Comparison of ENCODE assay signal across 16 mouse cellular contexts in the genomic region with DNA sequence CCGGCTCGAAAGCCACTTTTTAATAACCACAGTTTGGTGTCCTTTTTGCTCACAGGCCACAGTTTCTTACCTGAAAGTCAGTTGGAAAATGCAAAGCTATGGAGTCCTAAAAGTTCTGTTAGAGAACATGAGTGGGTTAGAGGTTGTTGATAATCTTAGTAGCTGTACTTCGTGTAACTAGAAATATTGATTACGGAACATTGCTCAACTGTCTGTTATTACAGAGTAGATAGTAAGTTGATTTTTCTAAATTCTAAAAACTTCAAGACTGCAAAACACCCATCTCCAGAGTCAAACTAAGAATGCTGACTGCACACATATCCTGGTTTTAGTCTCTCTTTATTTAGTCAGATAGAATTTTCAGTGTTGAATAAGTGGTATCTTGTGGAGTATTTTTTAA.
"Had no signal": no experiment of that assay in that cellular context is flagged by ENCODE, and none has a peak within 500 bp of the region (broad histone marks: within the 10 kb centered on the region; RNA-seq: fewer than 3 reads in every experiment).

No protein-coding gene starts in this region.

- H3K4me2 ChIP-seq: neural tube, embryonic 13.5 days; neural tube, embryonic 15.5 days; stomach, embryonic 15.5 days had no signal

- H3K4me1 ChIP-seq: neural tube, embryonic 13.5 days; neural tube, embryonic 15.5 days; stomach, embryonic 15.5 days had no signal

- H3K9ac ChIP-seq: neural tube, embryonic 13.5 days; neural tube, embryonic 15.5 days; stomach, embryonic 15.5 days had no signal

- H3K27ac ChIP-seq: neural tube, embryonic 13.5 days; neural tube, embryonic 15.5 days; stomach, embryonic 15.5 days; stomach, postnatal 0 days had no signal

- H3K9me3 ChIP-seq: neural tube, embryonic 13.5 days; neural tube, embryonic 15.5 days; stomach, embryonic 15.5 days had no signal

- H3K36me3 ChIP-seq: neural tube, embryonic 13.5 days; neural tube, embryonic 15.5 days; stomach, embryonic 15.5 days had no signal

- H3K4me3 ChIP-seq: neural tube, embryonic 13.5 days; neural tube, embryonic 15.5 days; stomach, embryonic 15.5 days had no signal

- H3K27me3 ChIP-seq: neural tube, embryonic 13.5 days; neural tube, embryonic 15.5 days; stomach, embryonic 15.5 days had no signal

- DNase-seq: retina, postnatal 1 day; right cerebral cortex, adult 18-20 months; right cerebral cortex, postnatal 14 days; right cerebral cortex, postnatal 25 days; right cerebral cortex, postnatal 4 days; spleen, adult 18-20 months; thymus, adult 18-20 months; thymus, adult 2 months; thymus, postnatal 14 days; thymus, postnatal 25 days; thymus, postnatal 36 days; thymus, postnatal 4 days had no signal
